Mouse (Mus musculus) left cerebral cortex, adult 11 months (tissue): ENCODE results near the gene Cxcr5.

Experiments used
- DNase-seq: peaks from one replicate; pipeline ENCODE4 v3.0.0; 2022; ENCODE audit warnings: low spot score

Cxcr5 gene

GRCm38 (mm10) chr9:44509487-44510354 is 52.0 kb downstream of the Cxcr5 start:
- no peak for DNase-seq

GRCm38 (mm10) chr9:44508721-44509486 is 52.8 kb downstream of the Cxcr5 start:
- DNase-seq: no peak

- DNase-seq: no peak
Measured at GRCm38 (mm10) chr9:44508124-44508619, 53.5 kb downstream of the Cxcr5 start.

- no peak for DNase-seq
Measured at GRCm38 (mm10) chr9:44507345-44507744, 54.3 kb downstream of the Cxcr5 start.

- no peak for DNase-seq
Measured at GRCm38 (mm10) chr9:44506566-44506965, 55.1 kb downstream of the Cxcr5 start.

DNA sequence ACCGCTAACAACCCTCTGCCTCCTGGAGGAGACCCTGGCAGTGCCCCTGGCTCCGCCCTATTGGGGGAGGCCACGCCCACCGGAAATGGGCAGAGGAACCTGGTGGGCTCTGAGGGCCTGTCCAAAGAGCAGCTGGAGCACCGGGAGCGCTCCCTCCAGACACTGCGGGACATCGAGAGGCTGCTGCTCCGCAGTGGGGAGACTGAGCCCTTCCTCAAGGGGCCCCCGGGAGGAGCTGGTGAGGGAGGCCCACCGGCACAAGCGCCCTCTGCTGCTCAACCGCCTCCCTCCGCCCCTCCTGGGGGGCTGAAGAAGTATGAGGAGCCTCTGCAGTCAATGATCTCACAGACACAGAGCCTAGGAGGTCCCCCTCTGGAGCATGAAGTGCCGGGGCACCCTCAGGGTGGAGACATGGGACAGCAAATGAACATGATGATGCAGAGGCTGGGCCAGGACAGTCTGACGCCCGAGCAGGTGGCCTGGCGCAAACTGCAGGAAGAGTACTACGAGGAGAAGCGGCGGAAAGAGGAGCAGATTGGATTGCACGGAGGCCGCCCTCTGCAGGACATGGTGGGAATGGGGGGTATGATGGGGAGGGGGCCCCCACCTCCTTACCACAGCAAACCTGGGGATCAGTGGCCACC is 55.7 kb downstream of the Cxcr5 start:
- no peak for DNase-seq

- no peak for DNase-seq
Measured at GRCm38 (mm10) chr9:44504893-44505823, 56.5 kb downstream of the Cxcr5 start.

- no peak for DNase-seq
Measured at GRCm38 (mm10) chr9:44502006-44502405, 59.7 kb downstream of the Cxcr5 start.

DNA sequence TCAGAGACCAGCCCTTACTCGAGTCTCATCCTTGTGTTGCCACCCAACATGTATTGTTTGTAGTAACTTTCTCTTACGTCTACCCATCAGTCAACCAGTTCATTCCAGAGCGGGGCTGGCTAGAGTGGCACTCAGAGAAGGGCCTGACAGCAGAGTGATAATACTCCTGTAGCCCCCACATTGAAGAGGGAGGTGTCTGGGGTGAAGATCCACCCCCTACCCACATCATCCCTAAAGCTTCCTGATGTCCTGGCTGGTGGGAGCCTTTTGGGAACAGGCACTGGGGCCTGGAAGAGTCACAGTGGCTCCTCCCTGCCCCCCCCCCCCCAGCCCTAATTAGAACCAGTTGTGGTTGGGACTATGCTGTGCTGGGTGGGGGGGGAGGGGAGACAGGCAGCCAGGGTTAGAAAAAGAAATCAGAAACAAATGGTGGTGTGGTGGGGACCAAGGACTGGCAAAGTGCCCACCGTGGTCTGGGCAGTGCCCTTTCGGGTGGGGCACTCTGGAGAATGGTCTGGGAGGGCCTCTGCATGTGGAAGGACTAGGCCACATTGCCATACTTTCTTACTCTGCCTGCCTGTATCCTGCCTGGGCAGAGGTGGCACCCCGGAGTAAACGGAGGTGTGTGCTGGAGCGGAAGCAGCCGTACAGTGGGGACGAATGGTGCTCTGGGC is 60.3 kb downstream of the Cxcr5 start:
- DNase-seq: no peak

- no peak for DNase-seq
Measured at GRCm38 (mm10) chr9:44500638-44501175, 61.0 kb downstream of the Cxcr5 start.

- DNase-seq: no peak
Measured at GRCm38 (mm10) chr9:44500163-44500533, 61.5 kb downstream of the Cxcr5 start.

DNA sequence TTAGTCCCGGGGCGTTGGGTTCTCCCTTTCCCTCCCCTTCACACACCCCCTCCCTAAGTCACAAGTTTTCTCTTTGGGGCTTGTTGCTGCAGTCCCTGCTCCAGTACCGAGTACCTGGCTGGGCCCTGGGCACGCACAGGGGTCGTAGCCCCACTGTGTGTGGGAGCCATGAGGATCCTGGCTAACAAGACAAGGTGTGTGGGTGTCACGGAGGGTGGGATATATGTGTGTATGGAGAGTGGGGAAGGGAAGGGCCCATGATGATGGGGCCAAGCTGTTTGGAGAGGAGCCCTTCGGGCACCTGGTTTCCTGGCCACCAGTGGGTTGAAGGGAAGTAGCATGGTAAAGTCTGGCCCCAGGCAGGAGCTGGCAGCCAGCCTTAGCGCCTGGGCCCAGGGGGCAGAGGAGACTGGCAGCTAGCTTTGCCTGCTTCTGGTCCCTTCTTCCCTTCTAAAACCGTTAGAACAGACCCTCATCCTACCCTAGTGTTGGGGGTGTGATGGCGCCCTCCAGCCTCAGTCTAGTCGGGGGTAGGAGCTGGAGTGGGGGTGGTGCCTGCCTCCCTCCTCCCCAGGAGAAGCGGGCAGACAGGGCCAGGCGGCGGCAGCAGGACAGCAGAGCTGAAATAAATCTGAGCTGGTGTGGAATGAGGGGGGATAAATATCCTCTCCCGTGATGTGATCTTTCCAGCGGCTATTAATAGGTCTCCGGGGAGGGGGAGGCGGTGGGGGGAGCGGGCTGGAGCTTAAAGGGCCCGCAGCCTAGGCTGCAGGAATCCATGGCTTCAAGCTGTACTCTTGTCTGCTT is 62.1 kb downstream of the Cxcr5 start:
- DNase-seq: no peak

- DNase-seq: no peak
Measured at GRCm38 (mm10) chr9:44498421-44499355, 63.0 kb downstream of the Cxcr5 start.

GRCm38 (mm10) chr9:44497624-44498377 is 63.9 kb downstream of the Cxcr5 start:
- DNase-seq: no peak

- no peak for DNase-seq
Measured at GRCm38 (mm10) chr9:44496803-44497461, 64.7 kb downstream of the Cxcr5 start.

GRCm38 (mm10) chr9:44495810-44496344 is 65.8 kb downstream of the Cxcr5 start:
- DNase-seq: no peak
